Mouse (Mus musculus) liver, embryonic 11.5 days (tissue): ENCODE data around the gene Ehd4. TPM values are rescaled to one million over a fixed set of nuclear protein-coding genes. Genes with fewer than 3 reads are reported as not detected.

Source experiments
- ATAC-seq: fragments of 200-750 bp; cut with Nextera tagmentation; replicated peaks from 2 replicates; pipeline ENCODE4 v1.8.0; 2017; ENCODE audit warnings: moderate number of reproducible peaks, mild to moderate bottlenecking, moderate TSS enrichment, moderate library complexity; ENCODE audit not compliant: low FRiP score
- DNase-seq: peaks from one replicate; pipeline ENCODE4 v3.0.0-alpha.2; 2017; ENCODE audit warnings: low spot score
- H3K27ac ChIP-seq: fragments of 300-500 bp; sonication (generic); 2 replicates; pipeline ENCODE4 v1.5.1; 2014; ENCODE audit warnings: mild to moderate bottlenecking, low read depth, low read length, control low read depth
- H3K27me3 ChIP-seq: fragments of 300-500 bp; sonication (generic); replicated peaks from 2 replicates; pipeline ENCODE4 v1.6.1; 2014; ENCODE audit warnings: low read length, mixed read lengths; ENCODE audit not compliant: control insufficient read depth, insufficient read depth
- H3K36me3 ChIP-seq: fragments of 300-500 bp; sonication (generic); 2 replicates; pipeline ENCODE4 v1.6.1; 2014; ENCODE audit warnings: mild to moderate bottlenecking, low read length, moderate library complexity, mixed read lengths; ENCODE audit not compliant: control insufficient read depth, insufficient read depth
- H3K4me1 ChIP-seq: fragments of 300-500 bp; sonication (generic); replicated peaks from 2 replicates; pipeline ENCODE4 v1.6.1; 2014; ENCODE audit warnings: low read length, mixed read lengths; ENCODE audit not compliant: control insufficient read depth, insufficient read depth
- H3K4me2 ChIP-seq: fragments of 300-500 bp; sonication (generic); 2 replicates; pipeline ENCODE4 v1.6.1; 2014; ENCODE audit warnings: mild to moderate bottlenecking, control low read depth, moderate library complexity
- H3K4me3 ChIP-seq: fragments of 300-500 bp; sonication (generic); 2 replicates; pipeline ENCODE4 v1.5.1; 2014; ENCODE audit warnings: low read depth, low read length, control low read depth
- H3K9ac ChIP-seq: fragments of 300-500 bp; sonication (generic); 2 replicates; pipeline ENCODE4 v1.6.1; 2014; ENCODE audit warnings: low read depth, low read length, control low read depth
- H3K9me3 ChIP-seq: fragments of 300-500 bp; sonication (generic); 2 replicates; pipeline ENCODE4 v1.6.1; 2016; ENCODE audit warnings: low read length, inconsistent platforms, mixed read lengths; ENCODE audit not compliant: control insufficient read depth
- WGBS: fragments of 180-500 bp; shearing (Covaris S2); extraction: QIAGEN DNeasy Blood & Tissue Kit; methylation state at CpG from one replicate; pipeline ENCODE4 v1.1.7; 2014; 5-methylcytosine and 5-hydroxymethylcytosine counted together
- polyA plus RNA-seq: library from polyadenylated mRNA; unstranded; fragments of >200 nt; fragmentation: Nextera tagmentation; extraction: Ambion mirVana; gene quantifications from 2 replicates; pipeline ENCODE4 v1.2.1, GENCODE M21; 2014

Gene Ehd4
- polyA plus RNA-seq, 1 experiment from 2014 or later: 24.1 TPM

- Histone ChIP-seq H3K4me1 (peaks cover 15% of the 10 kb centered on the region), H3K9me3 (no peaks in the 10 kb centered on the region), H3K27ac (no peak overlapping the region), H3K4me2 (no peak overlapping the region), H3K9ac (no peak overlapping the region), H3K27me3 (no peaks in the 10 kb centered on the region), H3K36me3 (no peaks in the 10 kb centered on the region), H3K4me3 (no peak overlapping the region)
- no peak for ATAC-seq
- DNase-seq: no peak
- WGBS: 83% methylated on average over 3 of the region's 3 CpGs
Observed at GRCm38 (mm10) chr2:120150571-120150970, 3.8 kb downstream of the Ehd4 start.

- ATAC-seq: no peak
- Histone ChIP-seq H3K36me3 (no peaks in the 10 kb centered on the region), H3K4me1 (peaks cover 10% of the 10 kb centered on the region), H3K4me2 (no peak overlapping the region), H3K27me3 (no peaks in the 10 kb centered on the region), H3K4me3 (no peak overlapping the region), H3K9ac (no peak overlapping the region), H3K27ac (no peak overlapping the region), H3K9me3 (no peaks in the 10 kb centered on the region)
- DNase-seq: no peak
- WGBS: 88% methylated on average over 7 of the region's 7 CpGs
Observed at GRCm38 (mm10) chr2:120149634-120150033, 4.8 kb downstream of the Ehd4 start.

- ATAC-seq: no peak
- no peak overlapping the region for H3K4me2 ChIP-seq
- 44% methylated on average over 3 of the region's 3 CpGs for WGBS
Observed at GRCm38 (mm10) chr2:120147999-120148398, 6.4 kb downstream of the Ehd4 start.

GRCm38 (mm10) chr2:120147364-120147763, 7.0 kb downstream of the Ehd4 start:
- DNase-seq (no peak), ATAC-seq (no peak)
- H3K27me3 ChIP-seq: no peaks in the 10 kb centered on the region
- H3K27ac ChIP-seq: no peak overlapping the region
- H3K4me3 ChIP-seq: no peak overlapping the region
- no peaks in the 10 kb centered on the region for H3K9me3 ChIP-seq
- no peak overlapping the region for H3K9ac ChIP-seq
- no peak overlapping the region for H3K4me2 ChIP-seq
- 39% methylated on average over 2 of the region's 2 CpGs for WGBS
- no peaks in the 10 kb centered on the region for H3K36me3 ChIP-seq
- peaks cover 3% of the 10 kb centered on the region; the same call in 1 of the 2 replicates for H3K4me1 ChIP-seq

More at GRCm38 (mm10) chr2:120147999-120148398, 6.4 kb downstream of the Ehd4 start:
- H3K4me1 ChIP-seq: peaks cover 5% of the 10 kb centered on the region
- no peak for DNase-seq
- H3K9me3 ChIP-seq: no peaks in the 10 kb centered on the region
- H3K27me3 ChIP-seq: no peaks in the 10 kb centered on the region
- no peak overlapping the region for H3K9ac ChIP-seq
- H3K36me3 ChIP-seq: no peaks in the 10 kb centered on the region
- no peak overlapping the region for H3K27ac ChIP-seq
- no peak overlapping the region for H3K4me3 ChIP-seq

- no peak overlapping the region for H3K27ac ChIP-seq
- no peaks in the 10 kb centered on the region for H3K36me3 ChIP-seq
- H3K9me3 ChIP-seq: no peaks in the 10 kb centered on the region
- H3K4me3 ChIP-seq: no peak overlapping the region
- ATAC-seq (no peak), DNase-seq (no peak)
- H3K4me1 ChIP-seq: peaks cover 3% of the 10 kb centered on the region; the same call in 1 of the 2 replicates
- no peak overlapping the region for H3K9ac ChIP-seq
- no peaks in the 10 kb centered on the region for H3K27me3 ChIP-seq
- H3K4me2 ChIP-seq: no peak overlapping the region
- WGBS: 70% methylated on average over 2 of the region's 2 CpGs
Observed at GRCm38 (mm10) chr2:120146543-120146942, 7.9 kb downstream of the Ehd4 start.

- no peak for DNase-seq
- WGBS: 87% methylated on average over 4 of the region's 4 CpGs
- Histone ChIP-seq H3K4me1 (peaks cover 3% of the 10 kb centered on the region; the same call in 1 of the 2 replicates), H3K36me3 (no peaks in the 10 kb centered on the region), H3K27me3 (no peaks in the 10 kb centered on the region), H3K9ac (no peak overlapping the region), H3K9me3 (no peaks in the 10 kb centered on the region), H3K27ac (no peak overlapping the region), H3K4me3 (no peak overlapping the region), H3K4me2 (no peak overlapping the region)
- ATAC-seq: no peak
Observed at GRCm38 (mm10) chr2:120144390-120144789, 10.0 kb downstream of the Ehd4 start.

GRCm38 (mm10) chr2:120142336-120142735, 12.1 kb downstream of the Ehd4 start:
- H3K27me3 ChIP-seq: no peaks in the 10 kb centered on the region
- no peak overlapping the region for H3K4me2 ChIP-seq
- H3K27ac ChIP-seq: no peak overlapping the region
- ATAC-seq: no peak
- H3K9ac ChIP-seq: no peak overlapping the region
- no peak overlapping the region for H3K4me3 ChIP-seq
- no peaks in the 10 kb centered on the region for H3K36me3 ChIP-seq
- H3K9me3 ChIP-seq: no peaks in the 10 kb centered on the region
- H3K4me1 ChIP-seq: no peaks in the 10 kb centered on the region
- WGBS: 79% methylated on average over 5 of the region's 5 CpGs
- no peak for DNase-seq

- ATAC-seq (no peak), DNase-seq (no peak)
- 79% methylated on average over 1 of the region's 1 CpGs for WGBS
- Histone ChIP-seq H3K36me3 (no peaks in the 10 kb centered on the region), H3K9ac (no peak overlapping the region), H3K27me3 (no peaks in the 10 kb centered on the region), H3K27ac (no peak overlapping the region), H3K4me1 (no peaks in the 10 kb centered on the region), H3K9me3 (no peaks in the 10 kb centered on the region), H3K4me3 (no peak overlapping the region), H3K4me2 (no peak overlapping the region)
Observed at GRCm38 (mm10) chr2:120141671-120142070, 12.7 kb downstream of the Ehd4 start.

GRCm38 (mm10) chr2:120140326-120140725, 14.1 kb downstream of the Ehd4 start:
- H3K36me3 ChIP-seq: no peaks in the 10 kb centered on the region
- ATAC-seq (no peak), DNase-seq (no peak)
- no peak overlapping the region for H3K4me3 ChIP-seq
- no peaks in the 10 kb centered on the region for H3K27me3 ChIP-seq
- H3K9ac ChIP-seq: no peak overlapping the region
- no peaks in the 10 kb centered on the region for H3K9me3 ChIP-seq
- no peak overlapping the region for H3K4me2 ChIP-seq
- H3K4me1 ChIP-seq: no peaks in the 10 kb centered on the region
- no peak overlapping the region for H3K27ac ChIP-seq
- WGBS: 84% methylated on average over 5 of the region's 5 CpGs
